Mouse (Mus musculus): ENCODE measurements around the gene Snx14.

The Snx14 gene

DNA sequence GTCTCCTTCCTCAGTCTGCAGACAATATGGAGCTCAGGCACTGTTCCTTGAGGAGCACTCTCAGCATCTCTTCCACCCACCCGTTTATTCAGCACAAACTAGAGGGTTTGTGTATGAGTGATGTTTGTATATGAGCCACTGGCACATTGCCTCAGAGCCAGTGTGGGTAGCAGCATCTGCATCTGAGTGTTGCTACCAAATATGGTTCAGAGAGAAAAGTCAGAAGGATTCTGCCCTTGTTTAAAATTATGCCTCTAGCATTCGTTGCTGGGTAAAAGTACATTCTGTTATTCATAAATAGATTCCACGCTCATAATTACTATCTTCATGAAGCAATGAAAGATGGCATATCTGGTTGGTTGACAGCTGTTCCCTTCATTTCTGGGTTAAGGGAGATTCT is 96.1 kb downstream of the Snx14 start:
- DNase-seq (ENCODE audit: low spot score): no peak

DNA sequence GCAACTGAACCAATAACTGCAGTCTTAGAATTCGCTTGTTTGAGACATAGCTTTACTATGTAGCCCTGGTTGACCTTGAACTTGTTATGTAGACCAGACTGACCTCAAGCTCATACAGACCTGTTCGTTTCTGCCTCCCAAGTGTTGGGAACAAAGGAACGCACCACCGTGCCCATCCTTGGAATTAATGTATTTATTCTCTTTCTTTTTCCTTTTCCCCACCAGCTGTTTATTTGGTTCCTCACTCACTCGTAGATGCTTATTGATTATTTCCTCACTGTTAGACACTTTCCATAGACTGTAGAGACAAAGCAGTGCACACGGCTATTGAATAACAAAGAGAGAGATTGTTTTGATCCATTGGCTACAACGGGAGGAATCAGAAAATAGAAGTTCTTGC is 96.5 kb downstream of the Snx14 start:
- DNase-seq (ENCODE audit: low spot score): no peak

DNA sequence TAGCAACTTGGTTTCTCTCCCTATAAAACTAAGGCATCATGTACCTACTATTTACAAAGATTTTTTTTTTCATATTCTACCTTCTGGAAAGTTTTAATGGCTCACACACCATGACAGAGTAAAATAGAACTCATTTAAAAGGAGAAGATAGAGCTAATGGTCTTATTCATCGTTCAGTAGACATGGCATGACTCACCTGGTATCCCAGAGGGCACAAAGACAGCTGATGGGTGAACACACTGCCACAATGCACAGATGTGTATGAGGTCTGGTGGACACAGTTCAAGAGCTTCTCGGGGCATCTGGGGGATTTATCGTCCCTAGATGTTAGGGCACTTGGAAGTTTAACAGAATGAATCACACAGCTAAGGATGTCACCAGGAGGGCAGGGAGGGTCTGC is 97.9 kb downstream of the Snx14 start:
- DNase-seq (ENCODE audit: low spot score): no peak

DNA sequence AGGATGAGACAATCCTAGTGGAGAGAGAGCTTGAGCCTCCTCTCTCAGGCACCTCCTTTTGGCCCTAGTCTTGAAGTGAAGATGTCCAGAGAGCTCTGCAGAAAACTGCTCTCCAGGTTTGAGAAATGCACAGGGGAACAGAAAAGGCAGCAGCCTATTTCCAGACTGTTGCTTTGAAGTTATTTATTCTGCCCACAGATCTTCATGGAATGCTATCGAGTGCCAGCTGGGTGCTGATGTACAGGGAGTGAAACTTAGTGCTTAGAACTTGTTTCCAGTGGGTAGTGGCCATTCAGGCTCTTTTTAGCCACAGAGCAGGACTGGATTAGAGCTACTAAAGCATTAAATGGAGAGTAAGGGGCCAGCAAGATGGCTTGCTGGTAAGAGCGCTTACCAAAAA is 102.9 kb downstream of the Snx14 start:
- no peak for DNase-seq (ENCODE audit: low spot score)

DNA sequence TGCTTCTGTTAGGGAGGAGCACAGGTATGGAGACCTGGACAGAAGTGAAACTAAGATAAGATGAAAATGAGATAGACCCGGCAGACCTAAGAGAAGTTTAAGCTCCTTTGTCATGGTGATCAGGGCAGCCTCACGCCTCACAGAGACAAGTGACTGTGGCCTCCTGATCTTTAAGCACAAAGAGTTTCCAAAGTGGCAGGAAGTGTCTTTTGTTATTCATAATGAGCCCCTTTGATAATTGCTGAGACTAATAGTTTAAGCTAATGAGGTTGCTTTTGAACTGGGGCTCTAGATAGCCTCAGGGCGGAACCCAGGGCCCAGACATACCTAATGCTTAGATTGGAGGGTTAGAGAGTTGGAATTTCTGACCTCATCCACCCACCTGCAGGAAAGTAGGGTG is 106.3 kb downstream of the Snx14 start:
- no peak for DNase-seq (ENCODE audit: low spot score)

DNA sequence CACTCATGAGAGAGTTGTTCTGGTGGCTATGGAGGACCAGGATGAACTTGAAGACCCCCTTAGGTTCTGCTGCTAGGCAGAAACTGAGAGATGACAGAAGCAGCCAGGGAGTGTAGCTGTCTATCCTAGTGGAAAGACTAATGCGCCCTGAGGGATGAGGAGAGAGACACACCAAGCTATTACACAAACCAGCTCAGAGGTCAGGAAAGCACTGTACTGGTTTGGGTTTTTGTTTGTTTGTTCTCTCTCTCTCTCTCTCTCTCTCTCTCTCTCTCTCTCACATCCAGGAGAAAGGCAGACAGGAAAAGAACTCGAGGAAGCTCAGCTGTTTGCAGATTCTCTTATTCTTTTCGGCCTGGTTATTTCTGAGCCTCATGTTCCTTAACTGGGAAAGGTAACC is 108.4 kb downstream of the Snx14 start:
- DNase-seq (ENCODE audit: low spot score): no peak

DNA sequence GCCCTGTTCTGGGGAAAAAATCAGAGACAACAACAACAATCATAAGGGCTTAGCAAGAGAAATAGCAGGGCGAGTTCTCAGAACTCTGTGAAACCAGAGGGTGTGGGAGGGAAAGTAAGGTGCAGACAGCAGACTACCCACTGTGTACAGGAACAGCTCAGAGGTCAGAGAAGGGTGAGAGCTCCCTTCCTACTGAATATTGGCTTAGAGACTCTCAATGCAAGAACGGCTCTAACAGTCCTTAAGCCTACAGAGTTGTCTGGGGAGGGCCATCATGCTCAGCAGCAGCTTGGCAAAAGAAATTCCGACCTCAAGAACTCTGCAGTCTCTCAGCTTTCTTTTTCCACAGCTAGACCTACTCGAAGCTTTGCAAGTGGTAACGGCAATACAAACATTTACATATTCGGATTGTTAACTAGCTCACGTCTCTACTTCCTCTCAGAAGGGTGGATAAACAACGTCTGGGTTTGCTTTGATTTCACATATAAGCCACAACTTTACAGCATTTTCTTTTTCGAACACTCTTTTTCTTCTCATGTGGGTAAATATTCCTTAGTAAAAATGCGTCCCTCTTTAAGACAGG is 109.5 kb downstream of the Snx14 start:
- no peak for DNase-seq (ENCODE audit: low spot score)

DNA sequence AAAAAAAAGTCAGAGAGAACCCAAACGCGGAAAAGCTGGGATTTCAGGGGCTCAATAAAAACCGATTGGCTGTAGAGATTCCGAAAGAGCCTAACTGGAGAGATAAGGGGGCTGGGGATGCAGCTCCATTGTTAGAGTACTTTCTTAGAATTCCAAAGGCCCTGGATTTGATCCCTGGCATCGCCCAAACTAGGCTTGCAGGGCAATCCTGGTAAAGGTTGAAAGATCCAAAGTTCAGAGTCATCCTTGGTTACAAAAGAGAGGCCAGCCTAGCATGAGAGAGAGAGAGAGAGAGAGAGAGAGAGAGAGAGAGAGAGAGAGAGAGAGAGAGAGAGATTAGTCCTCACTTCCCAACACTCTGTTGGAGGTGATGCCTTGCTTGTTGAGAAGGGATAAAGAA is 110.1 kb downstream of the Snx14 start:
- DNase-seq (ENCODE audit: low spot score): no peak

DNA sequence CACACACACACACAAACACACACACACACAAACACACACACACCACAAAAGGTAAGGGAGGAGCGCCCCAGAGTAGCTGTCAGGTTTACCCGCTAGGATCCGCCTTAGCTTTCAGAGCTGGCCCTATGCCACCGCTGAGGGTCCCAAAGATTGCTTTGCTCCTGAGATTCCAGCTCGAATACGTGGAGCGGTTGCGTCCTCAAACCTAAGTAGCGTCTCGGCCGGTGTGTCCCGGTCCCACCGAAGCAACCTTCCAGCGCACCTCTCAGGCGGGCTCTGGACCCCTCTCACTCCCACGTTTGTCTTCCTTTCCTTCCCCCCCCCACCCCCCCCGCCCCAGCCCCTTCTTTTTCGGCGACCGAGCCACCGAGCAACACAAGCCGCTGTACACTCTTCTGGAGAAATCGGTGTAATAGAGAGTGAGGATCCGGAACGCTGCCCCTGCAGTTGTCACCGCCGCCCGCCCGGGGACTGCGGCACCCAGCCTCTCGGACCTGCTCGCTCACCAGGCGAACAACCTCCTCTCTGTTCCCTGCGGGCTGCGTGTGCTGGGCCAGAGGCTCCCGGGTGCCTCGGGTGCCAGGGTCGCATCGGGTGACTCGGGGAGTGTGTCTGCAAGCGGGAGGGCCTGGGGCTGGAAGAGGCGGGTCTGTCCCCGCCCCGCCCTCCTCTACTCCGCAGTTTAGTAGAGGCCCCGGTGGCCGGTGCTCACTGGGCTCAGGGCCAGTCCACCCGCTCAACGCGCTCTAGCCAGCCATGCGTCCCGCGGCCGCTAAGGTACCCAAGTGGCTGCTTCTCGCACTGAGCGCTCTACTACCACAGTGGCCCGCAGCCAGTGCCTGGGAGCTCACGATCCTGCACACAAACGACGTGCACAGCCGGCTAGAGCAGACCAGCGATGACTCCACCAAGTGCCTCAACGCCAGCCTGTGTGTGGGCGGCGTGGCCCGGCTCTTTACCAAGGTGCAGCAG is 111.5 kb downstream of the Snx14 start, which contains the start of gene Nt5e:
Gene Nt5e, plus strand, starts transcription at position 268 of the 972 bp plus-strand sequence.
- DNase-seq (ENCODE audit: low spot score): peak; percentile 83

Measured in testis, postnatal 10 days (tissue).